Mouse (Mus musculus) liver, embryonic 13.5 days (tissue): ENCODE data around the gene Spata22. TPM values are rescaled to one million over a fixed set of nuclear protein-coding genes. Genes with fewer than 3 reads are reported as not detected.

ENCODE experiments used
- ATAC-seq: fragments of 200-750 bp; cut with Nextera tagmentation; 2 replicates; pipeline ENCODE4 v1.8.0; 2017; ENCODE audit warnings: low read depth, mild to moderate bottlenecking, moderate number of reproducible peaks, moderate library complexity
- DNase-seq: peaks from one replicate; pipeline ENCODE4 v3.0.0; 2022
- H3K27ac ChIP-seq: fragments of 300-500 bp; sonication (generic); 2 replicates; pipeline ENCODE4 v1.5.1; 2015; ENCODE audit warnings: moderate library complexity, mild to moderate bottlenecking, inconsistent platforms
- H3K27me3 ChIP-seq: fragments of 300-500 bp; sonication (generic); 2 replicates; pipeline ENCODE4 v1.6.1; 2015; ENCODE audit warnings: mild to moderate bottlenecking, inconsistent platforms
- H3K36me3 ChIP-seq: fragments of 300-500 bp; sonication (generic); 2 replicates; pipeline ENCODE4 v1.6.1; 2015; ENCODE audit warnings: mild to moderate bottlenecking, inconsistent platforms
- H3K4me1 ChIP-seq: fragments of 300-500 bp; sonication (generic); replicated peaks from 2 replicates; pipeline ENCODE4 v1.6.1; 2015; ENCODE audit warnings: inconsistent platforms
- H3K4me2 ChIP-seq: fragments of 300-500 bp; sonication (generic); 2 replicates; pipeline ENCODE4 v1.6.1; 2015; ENCODE audit warnings: inconsistent platforms, mild to moderate bottlenecking, moderate library complexity
- H3K4me3 ChIP-seq: fragments of 300-500 bp; sonication (generic); replicated peaks from 2 replicates; pipeline ENCODE4 v1.5.1; 2015; ENCODE audit warnings: mild to moderate bottlenecking, inconsistent platforms
- H3K9ac ChIP-seq: fragments of 300-500 bp; sonication (generic); 2 replicates; pipeline ENCODE4 v1.6.1; 2015; ENCODE audit warnings: mild to moderate bottlenecking, inconsistent platforms
- H3K9me3 ChIP-seq: fragments of 300-500 bp; sonication (generic); replicated peaks from 2 replicates; pipeline ENCODE4 v1.6.1; 2016; ENCODE audit warnings: inconsistent platforms
- WGBS: fragments of 180-500 bp; shearing (Covaris S2); methylation state at CpG from one replicate; pipeline ENCODE4 v1.1.7; 2015; ENCODE audit not compliant: insufficient replicate concordance; 5-methylcytosine and 5-hydroxymethylcytosine counted together
- polyA plus RNA-seq: library from polyadenylated mRNA; unstranded; fragments of >200 nt; fragmentation: Nextera tagmentation; extraction: Ambion mirVana; gene quantifications from 2 replicates; pipeline ENCODE4 v1.2.1, GENCODE M21; 2015

The Spata22 gene
- polyA plus RNA-seq, 1 experiment from 2014 or later, result 1.2 TPM

DNA sequence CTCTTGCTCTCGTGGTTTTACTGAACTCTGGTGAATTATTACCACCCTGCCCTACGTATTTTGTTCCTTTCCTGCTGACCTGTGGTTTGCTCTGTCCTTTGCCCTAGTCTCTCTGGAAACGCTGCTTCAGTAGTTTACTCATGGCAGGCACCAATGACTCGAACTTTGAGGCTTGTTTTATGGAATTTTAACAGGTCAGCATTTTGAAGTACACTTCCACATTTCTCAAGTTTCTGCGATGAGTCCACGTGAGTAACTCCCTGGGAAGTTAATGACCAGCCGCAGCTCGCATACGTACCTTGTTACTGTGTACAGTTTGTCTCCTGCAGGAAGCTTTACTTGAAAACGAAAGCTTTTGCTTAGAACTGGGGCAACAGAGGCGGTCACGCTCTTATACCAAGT lies 3.1 kb upstream of the Spata22 start:
- Histone ChIP-seq H3K36me3 (no peaks in the 10 kb centered on the region), H3K9ac (no peak overlapping the region), H3K4me2 (0 out of 2 replicates have a peak overlapping the region, but pooled peaks have one; percentile 17), H3K9me3 (no peaks in the 10 kb centered on the region), H3K27ac (peak overlapping the region; percentile 63), H3K4me3 (peak overlapping the region; percentile 12; the same call in 1 of the 2 replicates), H3K27me3 (no peaks in the 10 kb centered on the region), H3K4me1 (no peaks in the 10 kb centered on the region)
- 27% methylated on average over 12 of the region's 12 CpGs for WGBS
- DNase-seq (no peak), ATAC-seq (peak; percentile 83)

DNA sequence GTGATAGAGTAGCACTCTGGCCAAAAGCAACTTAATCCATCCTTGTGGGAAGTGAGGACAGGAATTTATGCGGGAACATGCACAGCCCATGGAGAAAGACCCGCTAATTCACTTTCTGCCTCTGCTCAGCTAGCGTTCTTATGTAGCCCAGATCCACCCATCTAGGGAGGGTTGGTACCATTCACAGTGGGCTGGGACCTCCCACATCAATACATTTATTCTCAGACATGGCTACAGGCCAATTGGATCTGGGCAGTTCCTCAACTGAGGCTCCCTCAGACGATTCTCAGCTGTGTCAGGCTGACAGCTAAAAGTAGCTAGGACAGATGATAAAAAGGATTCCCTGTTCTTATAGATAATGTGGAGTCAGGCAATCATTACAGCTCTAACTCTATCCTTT lies 2.2 kb upstream of the Spata22 start:
- Histone ChIP-seq H3K27ac (no peak overlapping the region), H3K27me3 (no peaks in the 10 kb centered on the region), H3K9ac (no peak overlapping the region), H3K4me3 (no peak overlapping the region), H3K4me1 (no peaks in the 10 kb centered on the region), H3K9me3 (no peaks in the 10 kb centered on the region), H3K36me3 (no peaks in the 10 kb centered on the region), H3K4me2 (no peak overlapping the region)
- no peak for DNase-seq
- no peak for ATAC-seq
- 67% methylated on average over 4 of the region's 4 CpGs for WGBS

DNA sequence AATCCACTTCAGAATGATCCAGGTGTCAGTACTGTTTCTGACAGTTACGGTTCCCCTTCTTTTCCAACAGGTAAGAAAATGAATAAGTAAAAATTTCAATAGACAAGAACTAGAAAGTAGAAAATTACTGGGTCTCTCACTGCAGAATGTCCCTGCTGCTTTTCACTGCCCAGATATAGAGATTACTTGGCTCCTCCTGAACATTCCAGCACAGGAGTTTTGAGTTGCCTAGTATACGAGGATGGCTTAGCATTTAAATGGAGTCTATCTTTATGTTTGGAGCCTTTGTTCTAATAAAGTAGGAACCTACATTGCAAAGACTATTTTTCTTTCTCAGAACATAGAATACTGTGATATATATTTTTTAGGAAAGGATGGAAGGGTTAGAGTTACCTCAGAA lies 3.8 kb downstream of the Spata22 start:
- ATAC-seq (no peak), DNase-seq (no peak)
- Histone ChIP-seq H3K36me3 (no peaks in the 10 kb centered on the region), H3K27ac (no peak overlapping the region), H3K9me3 (no peaks in the 10 kb centered on the region), H3K27me3 (no peaks in the 10 kb centered on the region), H3K4me2 (no peak overlapping the region), H3K4me3 (no peak overlapping the region), H3K4me1 (no peaks in the 10 kb centered on the region), H3K9ac (no peak overlapping the region)
- WGBS, result 61% methylated on average over 2 of the region's 2 CpGs

DNA sequence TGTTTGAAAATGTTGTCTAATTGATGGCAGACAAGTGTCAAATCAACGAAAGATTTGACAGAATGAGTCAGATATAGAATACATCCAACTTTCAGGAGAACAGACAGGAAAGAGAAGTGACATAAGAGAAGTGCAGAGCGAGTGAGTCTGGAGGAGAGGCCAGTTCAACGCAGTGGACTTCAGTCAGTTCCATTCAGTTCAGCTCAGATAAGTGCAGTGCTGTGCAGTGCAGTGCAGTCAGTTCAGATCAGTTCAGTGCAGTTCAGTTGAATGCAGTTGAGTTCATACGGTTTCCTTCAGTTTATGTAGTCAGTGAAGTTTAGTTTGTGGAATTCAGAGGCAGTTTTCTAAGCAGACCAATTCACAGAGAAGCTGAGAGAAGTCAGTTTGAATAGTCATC lies 7.4 kb downstream of the Spata22 start:
- Histone ChIP-seq H3K4me1 (no peaks in the 10 kb centered on the region), H3K27ac (no peak overlapping the region), H3K4me2 (no peak overlapping the region), H3K36me3 (no peaks in the 10 kb centered on the region), H3K9ac (no peak overlapping the region), H3K9me3 (no peaks in the 10 kb centered on the region), H3K27me3 (no peaks in the 10 kb centered on the region), H3K4me3 (no peak overlapping the region)
- ATAC-seq, result no peak
- 55% methylated on average over 4 of the region's 4 CpGs for WGBS
- no peak for DNase-seq

DNA sequence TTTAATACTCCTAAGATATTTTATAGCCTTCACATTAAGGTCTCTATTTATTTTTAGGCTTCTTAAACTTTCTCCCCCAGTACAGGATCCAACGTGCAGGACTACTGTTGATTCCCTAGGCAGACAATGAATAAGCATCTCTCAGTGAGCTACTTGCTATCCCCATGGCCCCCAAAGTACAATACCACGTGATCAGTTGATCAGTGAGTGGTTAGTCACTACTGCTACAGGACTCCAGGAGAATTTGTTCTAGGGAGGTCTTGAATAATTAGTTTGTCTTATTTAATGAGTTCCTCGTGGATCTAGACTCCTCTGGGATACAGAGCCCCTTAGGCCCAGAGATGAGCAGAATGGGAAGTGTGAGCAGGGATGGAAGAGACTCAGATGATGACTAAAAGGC lies 20.9 kb downstream of the Spata22 start, which contains the start of gene Olfr20:
Olfr20 (plus strand) TSS at position 301 of the 400 bp plus-strand sequence.
- no peak within 1 kb of the TSS for H3K9ac ChIP-seq
- ATAC-seq (no peak), DNase-seq (no peak)
- no peaks in the 10 kb centered on the region for H3K4me1 ChIP-seq
- no peak within 1 kb of the TSS for H3K4me2 ChIP-seq
- WGBS, result 28% methylated on average over 3 of the region's 3 CpGs
- no peaks in the 10 kb centered on the region for H3K9me3 ChIP-seq
- H3K27me3 ChIP-seq, result no peaks in the 10 kb centered on the region
- H3K27ac ChIP-seq, result no peak within 1 kb of the TSS
- H3K4me3 ChIP-seq, result no peak within 1 kb of the TSS
- H3K36me3 ChIP-seq, result no peaks in the 10 kb centered on the region

DNA sequence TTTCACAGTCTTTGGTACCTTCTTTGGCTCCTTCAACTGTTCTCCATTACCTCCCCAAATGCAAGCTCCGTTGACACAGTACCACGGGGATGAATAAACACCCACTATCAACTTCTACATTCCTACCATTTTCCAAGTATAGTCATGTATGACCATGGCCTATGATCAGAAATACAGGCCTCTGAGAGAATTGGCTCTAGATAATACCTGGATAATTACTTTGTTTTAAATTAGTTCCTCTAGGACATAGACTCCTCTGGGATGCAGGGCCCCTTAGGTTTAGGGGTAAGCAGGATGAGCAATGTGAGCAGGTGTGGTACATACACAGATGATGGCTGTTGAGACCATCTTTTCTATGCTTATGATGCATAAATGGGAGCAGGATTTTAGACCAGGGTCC lies 41.4 kb downstream of the Spata22 start, which contains the start of gene Olfr376:
Olfr376 (plus strand) TSS at position 301 of the 400 bp plus-strand sequence.
- Histone ChIP-seq H3K27me3 (no peaks in the 10 kb centered on the region), H3K4me2 (no peak within 1 kb of the TSS), H3K36me3 (no peaks in the 10 kb centered on the region), H3K4me3 (no peak within 1 kb of the TSS), H3K9ac (no peak within 1 kb of the TSS), H3K4me1 (no peaks in the 10 kb centered on the region), H3K9me3 (0 out of 2 replicates have a peak, but pooled peaks cover 4% of the 10 kb centered on the region), H3K27ac (no peak within 1 kb of the TSS)
- DNase-seq, result no peak
- no peak for ATAC-seq
- 72% methylated on average over 2 of the region's 2 CpGs for WGBS

DNA sequence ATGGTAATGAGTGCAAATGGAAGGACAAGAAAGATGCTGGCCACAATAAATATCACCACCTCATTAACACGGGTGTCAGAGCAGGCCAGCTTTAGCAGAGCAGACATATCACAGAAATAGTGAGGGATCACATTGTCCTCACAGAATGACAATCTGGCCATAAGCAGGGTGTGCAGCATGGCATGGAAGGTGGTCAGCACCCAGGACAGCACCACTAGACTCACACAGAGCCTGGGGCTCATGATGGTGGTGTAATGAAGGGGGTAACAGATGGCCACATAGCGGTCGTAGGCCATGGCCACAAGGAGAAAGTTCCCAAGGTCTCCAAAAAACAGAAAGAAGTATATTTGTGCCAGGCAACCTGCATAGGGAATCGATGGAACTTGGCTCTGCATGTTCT lies 65.8 kb downstream of the Spata22 start:
- Histone ChIP-seq H3K36me3 (no peaks in the 10 kb centered on the region), H3K4me2 (no peak overlapping the region), H3K4me3 (no peak overlapping the region), H3K9ac (no peak overlapping the region), H3K9me3 (no peaks in the 10 kb centered on the region), H3K27me3 (no peaks in the 10 kb centered on the region), H3K27ac (no peak overlapping the region), H3K4me1 (no peaks in the 10 kb centered on the region)
- WGBS, result 56% methylated on average over 4 of the region's 4 CpGs
- DNase-seq (no peak), ATAC-seq (no peak)

Other genes with a start within 250 kb of the Spata22 start
- 0.12 TPM in 2 replicates for gene Itgae, start 239.2 kb upstream of the Spata22 start, polyA plus RNA-seq
- gene Haspin, start 191.4 kb upstream of the Spata22 start, polyA plus RNA-seq, result 13.8 and 15.6 TPM in 2 replicates
- 0.19 and 0.20 TPM in 2 replicates for gene P2rx5, start 169.3 kb upstream of the Spata22 start, polyA plus RNA-seq
- 97.4 and 98.5 TPM in 2 replicates for gene Emc6, start 152.7 kb upstream of the Spata22 start, polyA plus RNA-seq
- 32.1 and 34.8 TPM in 2 replicates for gene Tax1bp3, start 152.7 kb upstream of the Spata22 start, polyA plus RNA-seq
- gene Ctns, start 130.7 kb upstream of the Spata22 start, polyA plus RNA-seq, result 6.2 and 7.6 TPM in 2 replicates
- gene Shpk, start 130.3 kb upstream of the Spata22 start, polyA plus RNA-seq, result 2.2 TPM in 2 replicates
- not detected in 2 replicates for gene Trpv1, start 95.4 kb upstream of the Spata22 start, polyA plus RNA-seq
- gene Trpv3, start 62.4 kb upstream of the Spata22 start, polyA plus RNA-seq, result 0.01 TPM in 1 of 2 replicates, not detected in the other
- 2.0 and 2.1 TPM in 2 replicates for gene Aspa, start 145 bp upstream of the Spata22 start, polyA plus RNA-seq
- not detected in 2 replicates for gene Gm49340, start within 50 bp of the Spata22 start, polyA plus RNA-seq
- gene Olfr20, start 21.0 kb downstream of the Spata22 start, polyA plus RNA-seq, result not detected in 2 replicates
- gene Olfr376, start 41.5 kb downstream of the Spata22 start, polyA plus RNA-seq, result not detected in 2 replicates
- gene Olfr1, start 69.9 kb downstream of the Spata22 start, polyA plus RNA-seq, result not detected in 2 replicates
- not detected in 2 replicates for gene Olfr378, start 98.7 kb downstream of the Spata22 start, polyA plus RNA-seq
- gene Olfr380, start 127.8 kb downstream of the Spata22 start, polyA plus RNA-seq, result not detected in 2 replicates
- gene Olfr381, start 161.9 kb downstream of the Spata22 start, polyA plus RNA-seq, result not detected in 2 replicates
- gene Olfr382, start 187.5 kb downstream of the Spata22 start, polyA plus RNA-seq, result not detected in 2 replicates